Mouse (Mus musculus): Measurements from ENCODE around the gene Apobec4. TPM values are rescaled to one million over a fixed set of nuclear protein-coding genes. Genes with fewer than 3 reads are reported as not detected.
A peak's percentile ranks its signal among the peaks of the same experiment; 100 is the strongest.
"Not testable (repeated sequence)": the region's sequence is repeated elsewhere in the genome, so short reads cannot be mapped to it uniquely, and the experiment has no call there.

The Apobec4 gene
- total RNA-seq, 4 experiments from 2014 or later = not detected

- DNase-seq (ENCODE audit: low spot score) = peak; percentile 31
Measured at GRCm38 (mm10) chr1:152766804-152767748, 16.7 kb downstream of the Apobec4 start.

- peak; percentile 85 for DNase-seq (ENCODE audit: low spot score)
Measured at GRCm38 (mm10) chr1:152767749-152768488, 17.6 kb downstream of the Apobec4 start.

GRCm38 (mm10) chr1:152771016-152771415 is 20.7 kb downstream of the Apobec4 start:
- DNase-seq (ENCODE audit: low spot score) = no peak

GRCm38 (mm10) chr1:152774601-152775000 is 24.2 kb downstream of the Apobec4 start:
- DNase-seq (ENCODE audit: low spot score) = not testable (repeated sequence)

- peak; percentile 79 for DNase-seq (ENCODE audit: low spot score)
Measured at GRCm38 (mm10) chr1:152779071-152779737, 28.9 kb downstream of the Apobec4 start.

- no peak for DNase-seq (ENCODE audit: low spot score)
Measured at GRCm38 (mm10) chr1:152784620-152785019, 34.3 kb downstream of the Apobec4 start.

GRCm38 (mm10) chr1:152785446-152785845 is 35.1 kb downstream of the Apobec4 start:
- not testable (repeated sequence) for DNase-seq (ENCODE audit: low spot score)

GRCm38 (mm10) chr1:152786953-152787352 is 36.6 kb downstream of the Apobec4 start:
- DNase-seq (ENCODE audit: low spot score) = no peak

GRCm38 (mm10) chr1:152788121-152788660 is 37.8 kb downstream of the Apobec4 start:
- DNase-seq (ENCODE audit: low spot score) = no peak

- no peak for DNase-seq (ENCODE audit: low spot score)
Measured at GRCm38 (mm10) chr1:152790254-152790653, 39.9 kb downstream of the Apobec4 start.

GRCm38 (mm10) chr1:152790821-152791220 is 40.5 kb downstream of the Apobec4 start:
- DNase-seq (ENCODE audit: low spot score) = no peak

- no peak for DNase-seq (ENCODE audit: low spot score)
Measured at GRCm38 (mm10) chr1:152791269-152791668, 40.9 kb downstream of the Apobec4 start.

- no peak for DNase-seq (ENCODE audit: low spot score)
Measured at GRCm38 (mm10) chr1:152792736-152793494, 42.6 kb downstream of the Apobec4 start.

- no peak for DNase-seq (ENCODE audit: low spot score)
Measured at GRCm38 (mm10) chr1:152793495-152794130, 43.3 kb downstream of the Apobec4 start.

- DNase-seq (ENCODE audit: low spot score) = no peak
Measured at GRCm38 (mm10) chr1:152795688-152796255, 45.4 kb downstream of the Apobec4 start.

- no peak for DNase-seq (ENCODE audit: low spot score)
Measured at GRCm38 (mm10) chr1:152796683-152797263, 46.4 kb downstream of the Apobec4 start.

- DNase-seq (ENCODE audit: low spot score) = peak; percentile 62
Measured at GRCm38 (mm10) chr1:152798125-152798524, 47.8 kb downstream of the Apobec4 start.

GRCm38 (mm10) chr1:152799897-152800296 is 49.5 kb downstream of the Apobec4 start, which contains the start of gene Ncf2:
Ncf2 (plus strand) TSS chr1:152800194.
- DNase-seq (ENCODE audit: low spot score) = no peak

- DNase-seq (ENCODE audit: low spot score) = no peak
Measured at GRCm38 (mm10) chr1:152800633-152801176, 50.4 kb downstream of the Apobec4 start.
